Mouse (Mus musculus) left cerebral cortex, postnatal 25 days (tissue): ENCODE data around the gene H2-Ab1. TPM values are rescaled to one million over a fixed set of nuclear protein-coding genes. Genes with fewer than 3 reads are reported as not detected.
A peak's percentile ranks its signal among the peaks of the same experiment; 100 is the strongest.

Source experiments
- DNase-seq, 2 experiments: peaks; one replicate each; pipeline ENCODE4 v3.0.0; 2022; ENCODE audit warnings: low spot score in 2 of 2, mixed read lengths in 1 of 2
- intact Hi-C: fragments of 180-260 bp; cut with DNase I; formaldehyde crosslinking; loops from one replicate; pipeline ENCODE4 v1.15.1; 2025
- total RNA-seq, 2 experiments: library from RNA; stranded (reverse); gene quantifications; 2 replicates each; pipeline ENCODE4 v1.2.3; 2021

Gene H2-Ab1
- total RNA-seq, 2 experiments from 2014 or later: 1.8 to 2.7 TPM

- no peak for DNase-seq
- intact Hi-C loops: no loop called here
These were observed 12.3 kb downstream of the H2-Ab1 start for GRCm38 (mm10) chr17:34269817-34270216.

GRCm38 (mm10) chr17:34270230-34270629 is 12.7 kb downstream of the H2-Ab1 start:
- no peak for DNase-seq
- intact Hi-C loops: no loop called here

- DNase-seq: no peak
- intact Hi-C loops: no loop called here
These were observed 13.5 kb downstream of the H2-Ab1 start for GRCm38 (mm10) chr17:34270940-34271339.

GRCm38 (mm10) chr17:34272102-34272501 is 14.6 kb downstream of the H2-Ab1 start:
- intact Hi-C loops: no loop called here
- DNase-seq: no peak

GRCm38 (mm10) chr17:34280499-34281038 is 23.1 kb downstream of the H2-Ab1 start:
- DNase-seq: no peak
- intact Hi-C loops: no loop called here

GRCm38 (mm10) chr17:34281836-34282235 is 24.3 kb downstream of the H2-Ab1 start:
- no peak for DNase-seq
- intact Hi-C loops: no loop called here

- DNase-seq: no peak
- intact Hi-C loops: no loop called here
These were observed 27.9 kb downstream of the H2-Ab1 start for GRCm38 (mm10) chr17:34285371-34285770.

GRCm38 (mm10) chr17:34285848-34286247 is 28.4 kb downstream of the H2-Ab1 start:
- intact Hi-C loops: no loop called here
- no peak for DNase-seq

- intact Hi-C loops: no loop called here
- no peak for DNase-seq
These were observed 29.0 kb downstream of the H2-Ab1 start for GRCm38 (mm10) chr17:34286501-34286900.

- DNase-seq: no peak
- intact Hi-C loops: no loop called here
These were observed 29.5 kb downstream of the H2-Ab1 start for GRCm38 (mm10) chr17:34286999-34287398.

GRCm38 (mm10) chr17:34287648-34288047 is 30.2 kb downstream of the H2-Ab1 start, which contains the start of gene H2-Aa:
H2-Aa (minus strand) TSS chr17:34287823.
- intact Hi-C loops: no loop called here
- peak; percentile 81 to 88 for DNase-seq

- intact Hi-C loops: no loop called here
- no peak for DNase-seq
These were observed 30.6 kb downstream of the H2-Ab1 start for GRCm38 (mm10) chr17:34288131-34288530.

GRCm38 (mm10) chr17:34291609-34292008 is 34.1 kb downstream of the H2-Ab1 start:
- intact Hi-C loops: no loop called here
- peak; percentile 82 to 83 for DNase-seq

- intact Hi-C loops: no loop called here
- DNase-seq: no peak
These were observed 35.1 kb downstream of the H2-Ab1 start for GRCm38 (mm10) chr17:34292570-34292969.

GRCm38 (mm10) chr17:34293533-34293932 is 36.0 kb downstream of the H2-Ab1 start:
- DNase-seq: no peak
- intact Hi-C loops: no loop called here

- DNase-seq: no peak
- intact Hi-C loops: no loop called here
These were observed 36.8 kb downstream of the H2-Ab1 start for GRCm38 (mm10) chr17:34294249-34294648.

- DNase-seq: no peak
- intact Hi-C loops: no loop called here
These were observed 37.8 kb downstream of the H2-Ab1 start for GRCm38 (mm10) chr17:34295307-34295706.

GRCm38 (mm10) chr17:34295891-34296794 is 38.7 kb downstream of the H2-Ab1 start:
- intact Hi-C loops: no loop called here
- DNase-seq: peak; percentile 66 to 84

- no peak for DNase-seq
- intact Hi-C loops: no loop called here
These were observed 41.9 kb downstream of the H2-Ab1 start for GRCm38 (mm10) chr17:34299356-34299755.

- intact Hi-C loops: no loop called here
- no peak for DNase-seq
These were observed 42.6 kb downstream of the H2-Ab1 start for GRCm38 (mm10) chr17:34300071-34300470.
